In the genomic region with DNA sequence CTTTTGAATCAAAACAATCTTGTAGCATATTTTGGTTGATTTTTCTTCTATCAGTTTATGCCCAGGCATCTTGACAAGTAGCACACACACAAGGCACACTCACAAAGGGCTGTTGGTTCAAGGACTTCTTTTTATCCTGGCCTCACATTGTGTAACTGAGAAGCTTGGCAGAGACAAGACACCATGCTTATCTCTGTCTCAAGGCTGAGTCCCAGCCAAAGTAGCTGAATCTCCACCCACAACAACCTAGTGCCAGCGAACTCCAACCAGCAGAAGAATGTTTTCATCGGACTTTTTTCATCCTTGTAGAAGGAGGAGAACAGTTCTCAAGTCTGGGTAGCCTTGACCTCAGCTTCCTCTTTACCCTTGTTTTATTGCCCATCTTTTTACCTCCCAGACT, we compare ENCODE assay signal across 9 mouse cellular contexts.
DNase-seq lines count a peak whose midpoint lies in the region; TF ChIP-seq lines count a peak whose summit lies in the region.
"Had no signal": no experiment of that assay in that cellular context is flagged by ENCODE, and none has a peak within 500 bp of the region (broad histone marks: within the 10 kb centered on the region; RNA-seq: fewer than 3 reads in every experiment).

No protein-coding gene starts in this region.

- no peaks in the 10 kb centered on the region for H3K4me1 ChIP-seq in lung, adult 2 months (ENCODE audit: control insufficient read depth, insufficient read depth, low read length)
- H3K4me1 ChIP-seq: lung, embryonic 15.5 days had no signal

- peak; percentile 31 to 39 for DNase-seq in lung, adult 18-20 months
- no peak for DNase-seq in lung, adult 2 months
- peak; percentile 74 for DNase-seq in adrenal gland, postnatal 14 days
- peak; percentile 53 for DNase-seq in heart, postnatal 25 days (ENCODE audit: low spot score)
- peak; percentile 77 for DNase-seq in testis, postnatal 14 days (ENCODE audit: low spot score)
- no peak for DNase-seq in neural tube, embryonic 10.5 days (ENCODE audit: extremely low spot score, low spot score)
- DNase-seq in layer of hippocampus, postnatal 10 days (ENCODE audit: low spot score in 2 of 2): no peak
- DNase-seq: cerebellum, adult 18-20 months had no signal

- 37% methylated on average over 2 of the region's 2 CpGs for WGBS in lung, adult 2 months

- TF ChIP-seq POLR2A in lung, adult 2 months (IDR thresholded peaks at IDR 0.05; ENCODE audit: borderline replicate concordance, extremely low read depth, low read depth, low read length): no peak

- intact Hi-C loops in heart, postnatal 25 days (cut with DNase I): no loop called here

- no peak for TF ChIP-seq CTCF in lung, adult 2 months (IDR thresholded peaks at IDR 0.05; ENCODE audit: insufficient read depth, low read length)

- H3K4me3 ChIP-seq in lung, adult 2 months (replicated peaks; ENCODE audit: extremely low read depth, low read depth, low read length): no peak overlapping the region
- H3K4me3 ChIP-seq: lung, embryonic 15.5 days had no signal

Comparison
In these comparisons a context has a peak if more than half of its experiments do, and no peak if none do; other contexts are left out.
1. DNase-seq: peak in lung, adult 18-20 months (2 of 2), adrenal gland, postnatal 14 days (single experiment), heart, postnatal 25 days (single experiment) and testis, postnatal 14 days (single experiment); none in lung, adult 2 months (single experiment), neural tube, embryonic 10.5 days (single experiment) and layer of hippocampus, postnatal 10 days (0 of 2).